Mouse (Mus musculus) neural tube, embryonic 14.5 days (tissue): ENCODE data around the gene Fads3. TPM values are rescaled to one million over a fixed set of nuclear protein-coding genes. Genes with fewer than 3 reads are reported as not detected.
A peak's percentile ranks its signal among the peaks of the same experiment; 100 is the strongest.

Source experiments
- ATAC-seq: fragments of 200-750 bp; cut with Nextera tagmentation; 2 replicates; pipeline ENCODE4 v1.8.0; 2017; ENCODE audit warnings: low read depth, mild to moderate bottlenecking, moderate TSS enrichment, moderate library complexity
- H3K27ac ChIP-seq: fragments of 300-500 bp; sonication (generic); 2 replicates; pipeline ENCODE4 v1.5.1; 2014; ENCODE audit warnings: low read depth, mild to moderate bottlenecking, control low read depth, low read length, moderate library complexity, mixed read lengths
- H3K27me3 ChIP-seq: fragments of 300-500 bp; sonication (generic); 2 replicates; pipeline ENCODE4 v1.6.1; 2014; ENCODE audit warnings: low read length; ENCODE audit not compliant: control insufficient read depth, insufficient read depth
- H3K36me3 ChIP-seq: fragments of 300-500 bp; sonication (generic); 2 replicates; pipeline ENCODE4 v1.6.1; 2014; ENCODE audit warnings: low read length, mixed read lengths; ENCODE audit not compliant: control insufficient read depth, insufficient read depth
- H3K4me1 ChIP-seq: fragments of 300-500 bp; sonication (generic); 2 replicates; pipeline ENCODE4 v1.6.1; 2014; ENCODE audit warnings: low read length; ENCODE audit not compliant: control insufficient read depth, insufficient read depth
- H3K4me2 ChIP-seq: fragments of 300-500 bp; sonication (generic); 2 replicates; pipeline ENCODE4 v1.6.1; 2014; ENCODE audit warnings: mild to moderate bottlenecking, low read depth, low read length, control low read depth
- H3K4me3 ChIP-seq: fragments of 300-500 bp; sonication (generic); 2 replicates; pipeline ENCODE4 v1.5.1; 2014; ENCODE audit warnings: low read depth, low read length, control low read depth, mixed read lengths
- H3K9ac ChIP-seq: fragments of 300-500 bp; sonication (generic); replicated peaks from 2 replicates; pipeline ENCODE4 v1.6.1; 2014; ENCODE audit warnings: low read depth, mild to moderate bottlenecking, control low read depth, low read length, mixed read lengths
- H3K9me3 ChIP-seq: fragments of 300-500 bp; sonication (generic); 2 replicates; pipeline ENCODE4 v1.6.1; 2016; ENCODE audit warnings: low read length; ENCODE audit not compliant: control insufficient read depth
- WGBS: fragments of 180-500 bp; shearing (Covaris S2); extraction: QIAGEN DNeasy Blood & Tissue Kit; methylation state at CpG from one replicate; pipeline ENCODE4 v1.1.7; 2014; 5-methylcytosine and 5-hydroxymethylcytosine counted together
- polyA plus RNA-seq: library from polyadenylated mRNA; unstranded; fragments of >200 nt; fragmentation: Nextera tagmentation; extraction: Ambion mirVana; gene quantifications from 2 replicates; pipeline ENCODE4 v1.2.1, GENCODE M21; 2014

Gene Fads3
- polyA plus RNA-seq, 1 experiment from 2014 or later, result 19.3 TPM

GRCm38 (mm10) chr19:10017637-10018526 lies 23.5 kb upstream of the Fads3 start:
- H3K36me3 ChIP-seq, result no peaks in the 10 kb centered on the region
- peak overlapping the region; percentile 91 for H3K4me2 ChIP-seq
- peaks cover 8% of the 10 kb centered on the region; the same call in 1 of the 2 replicates for H3K4me1 ChIP-seq
- H3K9me3 ChIP-seq, result no peaks in the 10 kb centered on the region
- peak overlapping the region; percentile 76 for H3K9ac ChIP-seq
- 6% methylated on average over 40 of the region's 44 CpGs for WGBS
- peak; percentile 94 for ATAC-seq
- H3K27me3 ChIP-seq, result no peaks in the 10 kb centered on the region
- H3K27ac ChIP-seq, result 0 out of 2 replicates have a peak overlapping the region, but pooled peaks have one; percentile 16
- peak overlapping the region; percentile 60 for H3K4me3 ChIP-seq

- Histone ChIP-seq H3K4me3 (peak overlapping the region; percentile 60), H3K27me3 (no peaks in the 10 kb centered on the region), H3K4me1 (peaks cover 8% of the 10 kb centered on the region; the same call in 1 of the 2 replicates), H3K9me3 (no peaks in the 10 kb centered on the region), H3K4me2 (peak overlapping the region; percentile 91), H3K9ac (peak overlapping the region; percentile 76), H3K36me3 (no peaks in the 10 kb centered on the region), H3K27ac (no peak overlapping the region)
- WGBS, result 3% methylated on average over 3 of the region's 3 CpGs
- no peak for ATAC-seq
Measured at GRCm38 (mm10) chr19:10018527-10018818, 22.9 kb upstream of the Fads3 start.

GRCm38 (mm10) chr19:10019214-10019760 lies 22.1 kb upstream of the Fads3 start:
- Histone ChIP-seq H3K9ac (0 out of 2 replicates have a peak overlapping the region, but pooled peaks have one; percentile 16), H3K4me3 (peak overlapping the region; percentile 60; the same call in 1 of the 2 replicates), H3K4me2 (peak overlapping the region; percentile 91), H3K4me1 (peaks cover 8% of the 10 kb centered on the region; the same call in 1 of the 2 replicates), H3K27me3 (no peaks in the 10 kb centered on the region), H3K9me3 (no peaks in the 10 kb centered on the region), H3K27ac (no peak overlapping the region), H3K36me3 (no peaks in the 10 kb centered on the region)
- no peak for ATAC-seq
- 68% methylated on average over 4 of the region's 4 CpGs for WGBS

- H3K36me3 ChIP-seq, result no peaks in the 10 kb centered on the region
- WGBS, result 75% methylated on average over 2 of the region's 2 CpGs
- H3K9ac ChIP-seq, result no peak overlapping the region
- no peak for ATAC-seq
- no peak overlapping the region for H3K4me3 ChIP-seq
- H3K9me3 ChIP-seq, result no peaks in the 10 kb centered on the region
- peaks cover 8% of the 10 kb centered on the region; the same call in 1 of the 2 replicates for H3K4me1 ChIP-seq
- H3K27me3 ChIP-seq, result no peaks in the 10 kb centered on the region
- no peak overlapping the region for H3K4me2 ChIP-seq
- H3K27ac ChIP-seq, result no peak overlapping the region
Measured at GRCm38 (mm10) chr19:10021981-10022380, 19.4 kb upstream of the Fads3 start.

GRCm38 (mm10) chr19:10022414-10023303 lies 18.7 kb upstream of the Fads3 start:
- no peaks in the 10 kb centered on the region for H3K36me3 ChIP-seq
- no peak overlapping the region for H3K4me2 ChIP-seq
- H3K9me3 ChIP-seq, result no peaks in the 10 kb centered on the region
- 0 out of 2 replicates have a peak overlapping the region, but pooled peaks have one; percentile 48 for H3K27ac ChIP-seq
- WGBS, result 69% methylated on average over 5 of the region's 5 CpGs
- H3K4me1 ChIP-seq, result peaks cover 8% of the 10 kb centered on the region; the same call in 1 of the 2 replicates
- H3K4me3 ChIP-seq, result no peak overlapping the region
- no peak for ATAC-seq
- H3K9ac ChIP-seq, result no peak overlapping the region
- H3K27me3 ChIP-seq, result no peaks in the 10 kb centered on the region

GRCm38 (mm10) chr19:10023304-10023758 lies 18.0 kb upstream of the Fads3 start:
- no peaks in the 10 kb centered on the region for H3K9me3 ChIP-seq
- H3K4me3 ChIP-seq, result no peak overlapping the region
- H3K4me1 ChIP-seq, result peaks cover 8% of the 10 kb centered on the region; the same call in 1 of the 2 replicates
- H3K27ac ChIP-seq, result 0 out of 2 replicates have a peak overlapping the region, but pooled peaks have one; percentile 48
- no peaks in the 10 kb centered on the region for H3K27me3 ChIP-seq
- no peak overlapping the region for H3K9ac ChIP-seq
- no peak overlapping the region for H3K4me2 ChIP-seq
- no peak for ATAC-seq
- H3K36me3 ChIP-seq, result no peaks in the 10 kb centered on the region
- WGBS, result 71% methylated on average over 9 of the region's 9 CpGs

GRCm38 (mm10) chr19:10025169-10025875 lies 16.0 kb upstream of the Fads3 start:
- H3K4me2 ChIP-seq, result 0 out of 2 replicates have a peak overlapping the region, but pooled peaks have one; percentile 6
- H3K9ac ChIP-seq, result no peak overlapping the region
- peak; percentile 66; the same call in 1 of the 2 replicates for ATAC-seq
- H3K36me3 ChIP-seq, result no peaks in the 10 kb centered on the region; the same call in 1 of the 2 replicates
- no peak overlapping the region for H3K4me3 ChIP-seq
- H3K27ac ChIP-seq, result no peak overlapping the region; the same call in 1 of the 2 replicates
- H3K4me1 ChIP-seq, result no peaks in the 10 kb centered on the region
- H3K27me3 ChIP-seq, result no peaks in the 10 kb centered on the region
- H3K9me3 ChIP-seq, result no peaks in the 10 kb centered on the region
- 21% methylated on average over 8 of the region's 8 CpGs for whole genome bisulfite sequencing

GRCm38 (mm10) chr19:10029746-10030145 lies 11.6 kb upstream of the Fads3 start:
- WGBS, result 90% methylated on average over 2 of the region's 2 CpGs
- no peak for ATAC-seq
- Histone ChIP-seq H3K27me3 (no peaks in the 10 kb centered on the region), H3K36me3 (no peaks in the 10 kb centered on the region; the same call in 1 of the 2 replicates), H3K4me2 (no peak overlapping the region), H3K9ac (no peak overlapping the region), H3K4me1 (no peaks in the 10 kb centered on the region), H3K4me3 (no peak overlapping the region), H3K27ac (no peak overlapping the region), H3K9me3 (no peaks in the 10 kb centered on the region)
